Mouse (Mus musculus) testis, adult 2 months (tissue): Measurements from ENCODE around the gene Gm38431. TPM values are rescaled to one million over a fixed set of nuclear protein-coding genes. Genes with fewer than 3 reads are reported as not detected.

ENCODE experiments used
- H3K27ac ChIP-seq: fragments of 200-500 bp; 2 replicates; pipeline ENCODE4 v1.5.1; 2012; ENCODE audit warnings: low read depth, low read length; ENCODE audit not compliant: control insufficient read depth, insufficient read depth
- H3K27me3 ChIP-seq: fragments of 200-500 bp; 2 replicates; pipeline ENCODE4 v1.6.1; 2012; ENCODE audit warnings: mild to moderate bottlenecking, low read length, moderate library complexity; ENCODE audit not compliant: control insufficient read depth, insufficient read depth
- H3K36me3 ChIP-seq: fragments of 200-500 bp; 2 replicates; pipeline ENCODE4 v1.6.1; 2012; ENCODE audit warnings: mild to moderate bottlenecking, low read length; ENCODE audit not compliant: control insufficient read depth, insufficient read depth
- H3K4me1 ChIP-seq: fragments of 200-500 bp; 2 replicates; pipeline ENCODE4 v1.6.1; 2012; ENCODE audit warnings: low read length; ENCODE audit not compliant: control insufficient read depth, insufficient read depth
- H3K4me3 ChIP-seq: fragments of 200-500 bp; 2 replicates; pipeline ENCODE4 v1.5.1; 2012; ENCODE audit warnings: low read depth, mild to moderate bottlenecking, low read length, moderate library complexity, mixed read lengths; ENCODE audit not compliant: control insufficient read depth
- CTCF ChIP-seq: fragments of 200-500 bp; IDR thresholded peaks from 2 replicates; pipeline ENCODE4 v1.5.1; 2012; ENCODE audit warnings: low read depth, mild to moderate bottlenecking, inconsistent platforms, low read length, moderate library complexity; ENCODE audit not compliant: control insufficient read depth, insufficient read depth, insufficient replicate concordance
- POLR2A ChIP-seq: fragments of 200-500 bp; IDR thresholded peaks from 2 replicates; pipeline ENCODE4 v1.6.1; 2012; ENCODE audit warnings: low read depth, mild to moderate bottlenecking, inconsistent platforms, low read length, moderate library complexity; ENCODE audit not compliant: control insufficient read depth
- polyA plus RNA-seq: library from polyadenylated mRNA; depleted of rRNA; stranded (reverse); fragments of >200 nt; gene quantifications from 2 replicates; pipeline ENCODE4 v1.2.3, GENCODE M21; 2012

Gm38431 gene
- polyA plus RNA-seq, 1 experiment = 5.1 TPM

DNA sequence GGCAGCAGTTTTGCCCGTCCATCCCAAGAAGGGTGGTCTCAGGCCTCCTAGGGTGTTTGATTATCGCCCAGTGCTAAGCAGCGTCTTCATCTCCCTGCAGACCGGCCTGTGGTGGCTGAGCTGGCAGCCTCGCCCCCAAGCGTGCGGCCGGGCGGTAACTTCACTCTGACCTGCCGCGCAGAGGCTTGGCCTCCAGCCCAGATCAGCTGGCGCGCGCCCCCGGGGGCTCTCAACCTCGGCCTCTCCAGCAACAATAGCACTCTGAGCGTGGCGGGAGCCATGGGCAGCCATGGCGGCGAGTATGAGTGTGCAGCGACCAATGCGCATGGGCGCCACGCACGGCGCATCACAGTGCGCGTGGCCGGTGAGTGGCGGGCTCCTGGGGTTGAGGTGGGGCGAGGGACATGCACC, 54.3 kb downstream of the Gm38431 start:
- H3K4me3 ChIP-seq = peak overlapping the region; percentile 35

DNA sequence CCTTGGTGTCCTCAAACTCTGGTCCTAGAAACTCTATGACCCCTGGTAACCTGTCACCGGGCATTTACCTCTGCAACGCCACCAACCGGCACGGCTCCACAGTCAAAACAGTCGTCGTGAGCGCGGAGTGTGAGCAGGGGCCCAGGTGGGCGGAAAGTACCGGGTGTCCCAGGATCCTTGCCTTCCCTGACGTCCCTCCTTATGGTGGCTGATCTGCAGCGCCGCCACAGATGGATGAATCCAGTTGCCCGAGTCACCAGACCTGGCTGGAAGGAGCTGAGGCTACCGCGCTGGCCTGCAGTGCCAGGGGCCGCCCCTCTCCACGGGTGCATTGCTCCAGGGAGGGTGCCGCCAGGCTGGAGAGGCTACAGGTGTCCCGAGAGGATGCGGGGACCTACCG, 55.1 kb downstream of the Gm38431 start:
- peak overlapping the region; percentile 6; the same call in 1 of the 2 replicates for H3K4me3 ChIP-seq
- H3K27me3 ChIP-seq = no peaks in the 10 kb centered on the region; the same call in 1 of the 2 replicates
- TF ChIP-seq CTCF (no peak), POLR2A (no peak)
- H3K36me3 ChIP-seq = no peaks in the 10 kb centered on the region
- no peak overlapping the region for H3K27ac ChIP-seq
- peaks cover 46% of the 10 kb centered on the region for H3K4me1 ChIP-seq

More for the DNA sequence above, 54.3 kb downstream of the Gm38431 start:
- Histone ChIP-seq H3K36me3 (no peaks in the 10 kb centered on the region), H3K27ac (no peak overlapping the region), H3K27me3 (no peaks in the 10 kb centered on the region; the same call in 1 of the 2 replicates), H3K4me1 (peaks cover 38% of the 10 kb centered on the region)
- TF ChIP-seq POLR2A (no peak), CTCF (no peak)

DNA sequence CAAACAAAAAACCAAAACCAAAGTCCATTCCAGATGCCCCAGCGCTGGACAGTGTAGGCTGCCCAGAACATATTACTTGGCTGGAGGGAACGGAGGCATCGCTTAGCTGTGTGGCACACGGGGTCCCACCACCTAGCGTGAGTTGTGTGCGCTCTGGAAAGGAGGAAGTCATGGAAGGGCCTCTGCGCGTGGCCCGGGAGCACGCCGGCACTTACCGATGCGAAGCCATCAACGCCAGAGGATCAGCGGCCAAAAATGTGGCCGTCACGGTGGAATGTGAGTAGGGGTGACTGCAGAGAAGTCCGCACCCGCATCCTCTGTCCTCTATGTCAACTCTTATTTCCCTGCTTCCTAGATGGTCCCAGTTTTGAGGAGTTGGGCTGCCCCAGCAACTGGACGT, 55.6 kb downstream of the Gm38431 start:
- H3K36me3 ChIP-seq = no peaks in the 10 kb centered on the region
- no peak for TF ChIP-seq POLR2A
- TF ChIP-seq CTCF = no peak
- no peak overlapping the region for H3K4me3 ChIP-seq
- H3K4me1 ChIP-seq = peaks cover 51% of the 10 kb centered on the region
- H3K27ac ChIP-seq = no peak overlapping the region
- H3K27me3 ChIP-seq = no peaks in the 10 kb centered on the region; the same call in 1 of the 2 replicates

DNA sequence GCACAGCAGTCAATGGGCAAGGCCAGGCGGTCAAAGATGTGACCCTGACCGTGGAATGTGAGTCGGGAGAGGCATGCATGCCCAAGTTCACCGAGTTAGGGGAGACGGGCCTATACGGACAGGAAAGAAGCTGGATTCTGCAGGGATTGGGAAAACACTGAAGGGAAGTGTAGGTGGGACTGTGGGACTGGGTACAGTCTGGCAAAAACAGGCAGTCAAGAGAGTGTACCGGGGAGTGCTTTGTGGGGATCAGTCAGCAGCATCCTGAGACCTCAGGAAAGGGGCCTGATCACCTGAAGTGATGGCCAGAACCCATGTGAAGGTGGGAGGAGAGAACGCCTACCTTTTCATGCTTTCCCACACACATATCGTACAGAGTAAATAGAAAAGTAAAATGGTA, 56.2 kb downstream of the Gm38431 start:
- H3K27ac ChIP-seq = no peak overlapping the region
- no peaks in the 10 kb centered on the region for H3K36me3 ChIP-seq
- H3K4me1 ChIP-seq = peaks cover 53% of the 10 kb centered on the region
- no peak overlapping the region for H3K4me3 ChIP-seq
- H3K27me3 ChIP-seq = no peaks in the 10 kb centered on the region; the same call in 1 of the 2 replicates
- no peak for TF ChIP-seq POLR2A
- no peak for TF ChIP-seq CTCF

DNA sequence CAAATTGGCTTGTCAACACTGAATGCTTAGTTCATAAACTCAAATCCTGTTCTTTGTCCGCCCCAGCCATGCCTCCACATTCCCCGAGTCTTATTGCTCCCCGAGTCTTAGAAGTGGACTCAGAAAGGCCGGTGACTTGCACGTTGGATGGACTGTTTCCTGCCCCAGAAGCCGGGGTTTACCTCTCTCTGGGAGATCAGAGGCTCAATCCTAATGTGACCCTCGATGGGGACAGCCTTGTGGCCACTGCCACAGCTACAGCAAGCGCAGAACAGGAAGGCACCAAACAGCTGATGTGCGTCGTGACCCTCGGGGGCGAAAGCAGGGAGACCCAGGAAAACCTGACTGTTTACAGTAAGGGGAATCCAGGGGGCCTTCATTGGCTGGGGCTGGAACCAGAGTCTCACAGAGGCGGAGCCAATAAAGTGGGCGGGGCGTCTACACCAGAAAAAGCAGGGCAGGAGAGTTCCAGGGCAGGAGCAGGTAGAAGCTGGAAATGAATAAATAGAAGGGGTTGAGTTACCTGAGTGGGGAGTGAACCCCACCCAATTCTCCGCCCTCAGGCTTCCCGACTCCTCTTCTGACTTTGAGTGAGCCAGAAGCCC, 57.2 kb downstream of the Gm38431 start:
- Histone ChIP-seq H3K36me3 (no peaks in the 10 kb centered on the region), H3K27ac (no peak overlapping the region), H3K27me3 (no peaks in the 10 kb centered on the region; the same call in 1 of the 2 replicates), H3K4me3 (no peak overlapping the region), H3K4me1 (peaks cover 58% of the 10 kb centered on the region)
- TF ChIP-seq POLR2A = no peak
- TF ChIP-seq CTCF = no peak

DNA sequence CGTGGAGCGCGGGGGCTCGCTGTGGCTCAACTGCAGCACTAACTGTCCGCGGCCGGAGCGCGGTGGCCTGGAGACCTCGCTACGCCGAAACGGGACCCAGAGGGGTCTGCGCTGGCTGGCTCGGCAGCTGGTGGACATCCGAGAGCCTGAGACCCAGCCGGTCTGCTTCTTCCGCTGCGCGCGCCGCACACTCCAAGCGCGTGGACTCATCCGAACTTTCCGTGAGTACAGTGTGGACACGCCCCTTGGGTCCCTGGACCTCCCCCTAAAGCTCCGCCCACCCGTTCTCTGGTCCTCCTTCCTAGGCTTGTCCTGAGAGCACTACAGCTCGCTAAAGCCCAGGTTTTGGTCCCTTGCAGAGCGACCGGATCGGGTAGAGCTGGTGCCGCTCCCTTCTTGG, 58.7 kb downstream of the Gm38431 start:
- Histone ChIP-seq H3K27ac (no peak overlapping the region), H3K36me3 (no peaks in the 10 kb centered on the region), H3K27me3 (no peaks in the 10 kb centered on the region; the same call in 1 of the 2 replicates), H3K4me1 (peaks cover 60% of the 10 kb centered on the region), H3K4me3 (peak overlapping the region; percentile 83)
- TF ChIP-seq POLR2A (no peak), CTCF (no peak)

DNA sequence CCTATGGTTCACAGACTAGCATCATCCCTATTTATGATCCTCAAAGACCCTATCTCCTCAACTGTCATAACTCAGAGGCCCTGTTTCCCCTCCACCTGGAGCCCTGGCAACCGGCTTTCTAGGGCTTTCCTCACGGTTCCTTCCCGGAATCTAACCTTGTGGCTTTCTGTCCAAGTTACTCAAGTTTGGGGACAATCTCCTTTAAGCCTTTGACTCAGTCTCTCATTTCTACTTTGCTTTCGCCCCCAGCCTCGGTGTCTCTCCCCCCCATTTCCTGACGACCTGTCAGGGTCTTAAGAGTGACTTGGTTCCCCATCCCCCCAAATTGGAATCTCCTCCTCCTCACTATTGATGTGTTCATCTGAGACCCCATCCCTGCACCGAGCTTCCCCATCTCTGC, 59.3 kb downstream of the Gm38431 start:
- peak overlapping the region; percentile 83 for H3K4me3 ChIP-seq
- no peak overlapping the region for H3K27ac ChIP-seq
- H3K36me3 ChIP-seq = no peaks in the 10 kb centered on the region
- H3K4me1 ChIP-seq = peaks cover 57% of the 10 kb centered on the region
- no peaks in the 10 kb centered on the region; the same call in 1 of the 2 replicates for H3K27me3 ChIP-seq
- TF ChIP-seq POLR2A (no peak), CTCF (no peak)

DNA sequence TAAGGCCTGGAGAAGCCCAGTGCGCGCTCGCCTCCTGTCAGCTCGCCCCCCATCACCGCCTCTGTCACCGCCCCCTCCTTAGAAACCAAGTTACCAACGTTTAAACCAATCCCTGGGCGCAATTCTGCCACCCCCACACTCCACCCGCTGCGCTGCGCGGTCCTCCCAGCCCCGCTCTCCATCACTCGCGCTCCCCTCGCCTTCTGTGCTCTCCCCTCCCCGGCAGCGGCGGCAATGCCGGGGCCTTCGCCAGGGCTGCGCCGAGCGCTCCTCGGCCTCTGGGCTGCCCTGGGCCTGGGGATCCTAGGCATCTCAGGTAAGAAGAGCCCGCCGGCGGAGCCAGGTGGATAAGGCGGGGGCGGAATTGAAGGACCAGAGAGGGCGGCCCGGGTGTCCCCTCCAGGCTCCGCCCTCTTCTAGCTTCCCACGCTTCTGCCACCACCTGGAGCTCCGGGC, 59.9 kb downstream of the Gm38431 start, which contains the start of gene Icam5:
Icam5 (plus strand) TSS at position 178 of the 456 bp plus-strand sequence.
- H3K27ac ChIP-seq = peak within 1 kb of the TSS; percentile 33; the same call in 1 of the 2 replicates
- no peaks in the 10 kb centered on the region; the same call in 1 of the 2 replicates for H3K27me3 ChIP-seq
- no peaks in the 10 kb centered on the region for H3K36me3 ChIP-seq
- H3K4me1 ChIP-seq = peaks cover 53% of the 10 kb centered on the region
- H3K4me3 ChIP-seq = peak within 1 kb of the TSS; percentile 83
- TF ChIP-seq POLR2A (no peak), CTCF (no peak)
